Comparison of ENCODE assay signal across 8 mouse cellular contexts in the genomic region with DNA sequence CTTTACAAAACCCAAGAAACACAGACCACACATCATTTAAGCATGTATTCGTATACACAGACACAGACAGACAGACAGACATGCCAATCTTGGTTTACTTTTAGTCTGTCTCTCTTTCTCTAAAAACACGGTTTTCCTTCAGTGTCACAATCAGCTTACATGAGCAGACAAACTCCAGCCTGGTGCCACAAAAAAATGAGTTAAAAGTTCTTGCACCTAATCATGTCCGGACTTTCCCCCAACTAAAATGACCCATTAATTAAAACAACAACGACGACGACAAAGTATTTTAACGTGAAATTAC. TPM values are rescaled to one million over a fixed set of nuclear protein-coding genes. Genes with fewer than 3 reads are reported as not detected.
DNase-seq lines count a peak whose midpoint lies in the region; ATAC-seq and TF ChIP-seq lines count a peak whose summit lies in the region.

No protein-coding gene starts in this region.

- peak overlapping the region; percentile 83 for H3K4me3 ChIP-seq in heart, embryonic 15.5 days
- H3K4me3 ChIP-seq in MEL (ENCODE audit: control insufficient read depth in 1 of 2, insufficient read depth in 1 of 2, low read depth in 2 of 2, low read length in 2 of 2), result peak overlapping the region; percentile 79 to 98
- H3K4me3 ChIP-seq in forebrain, postnatal 0 days (ENCODE audit: low read depth, low read length), result peak overlapping the region; percentile 84
- peak overlapping the region; percentile 90 for H3K4me3 ChIP-seq in midbrain, embryonic 10.5 days

- peak overlapping the region; percentile 74 for H3K4me2 ChIP-seq in heart, embryonic 15.5 days
- peak overlapping the region; percentile 52 for H3K4me2 ChIP-seq in forebrain, postnatal 0 days (ENCODE audit: low read depth)

- H3K4me1 ChIP-seq in heart, embryonic 15.5 days (replicated peaks), result peaks cover 30% of the 10 kb centered on the region
- peaks cover 0 to 4% of the 10 kb centered on the region in 2 experiments; a peak in 1 of 4 replicates for H3K4me1 ChIP-seq in MEL (ENCODE audit: control insufficient read depth in 1 of 2, insufficient read depth in 2 of 2, low read length in 2 of 2)
- 0 out of 2 replicates have a peak, but pooled peaks cover 4% of the 10 kb centered on the region for H3K4me1 ChIP-seq in forebrain, postnatal 0 days (ENCODE audit: insufficient read depth)
- peaks cover 36% of the 10 kb centered on the region for H3K4me1 ChIP-seq in midbrain, embryonic 10.5 days

- TF ChIP-seq RAD21 in MEL (IDR thresholded peaks at IDR 0.05; ENCODE audit: low read depth, low read length), result no peak

- no peak for TF ChIP-seq CTCF in MEL (IDR thresholded peaks at IDR 0.05 in 2 of 3, conservative IDR thresholded peaks at IDR 0.05 in 1 of 3; ENCODE audit: control insufficient read depth in 1 of 3, insufficient read depth in 1 of 3, low read depth in 2 of 3, low read length in 3 of 3, poor library complexity in 1 of 3, severe bottlenecking in 1 of 3)
- TF ChIP-seq CTCF in forebrain, postnatal 0 days (IDR thresholded peaks at IDR 0.05; ENCODE audit: low read depth), result no peak

- no peaks in the 10 kb centered on the region for H3K36me3 ChIP-seq in heart, embryonic 15.5 days
- peaks cover 0 to 3% of the 10 kb centered on the region in 2 experiments; a peak in 3 of 4 replicates for H3K36me3 ChIP-seq in MEL (ENCODE audit: control insufficient read depth in 1 of 2, insufficient read depth in 2 of 2, low read length in 2 of 2)
- no peaks in the 10 kb centered on the region for H3K36me3 ChIP-seq in forebrain, postnatal 0 days (ENCODE audit: insufficient read depth)
- peaks cover 12% of the 10 kb centered on the region for H3K36me3 ChIP-seq in midbrain, embryonic 10.5 days

- H3K9ac ChIP-seq in heart, embryonic 15.5 days, result peak overlapping the region; percentile 84
- peak overlapping the region; percentile 97 for H3K9ac ChIP-seq in MEL (ENCODE audit: control insufficient read depth, low read depth, low read length, poor library complexity, severe bottlenecking)
- H3K9ac ChIP-seq in forebrain, postnatal 0 days, result peak overlapping the region; percentile 90

- no peak for DNase-seq in heart, adult 8-10 months (ENCODE audit: low spot score)
- peak; percentile 58 for DNase-seq in MEL (ENCODE audit: low read depth, low spot score)
- DNase-seq in forebrain, postnatal 0 days, result no peak
- DNase-seq in midbrain, embryonic 10.5 days (ENCODE audit: low spot score), result no peak
- DNase-seq in adrenal gland, adult (ENCODE audit: inconsistent age in 2 of 2, low spot score in 1 of 2), result no peak
- DNase-seq in thymus, postnatal 0 days (ENCODE audit: low spot score), result no peak
- no peak for DNase-seq in layer of hippocampus, adult 9-11 months

- TF ChIP-seq EP300 in MEL (IDR thresholded peaks at IDR 0.05; ENCODE audit: low read depth in 1 of 2, low read length in 2 of 2), result no peak

- ATAC-seq in heart, embryonic 15.5 days (replicated peaks; ENCODE audit: insufficient number of reproducible peaks, insufficient read depth, low FRiP score, low read depth), result no peak
- ATAC-seq in forebrain, postnatal 0 days, result no peak

- H3K27me3 ChIP-seq in heart, embryonic 15.5 days, result no peaks in the 10 kb centered on the region
- no peaks in the 10 kb centered on the region; a peak in 1 of 4 replicates for H3K27me3 ChIP-seq in MEL (ENCODE audit: control insufficient read depth in 1 of 2, insufficient read depth in 2 of 2, low read length in 2 of 2)
- H3K27me3 ChIP-seq in forebrain, postnatal 0 days (ENCODE audit: insufficient read depth, low read length), result no peaks in the 10 kb centered on the region
- peaks cover 6% of the 10 kb centered on the region; the same call in 1 of the 2 replicates for H3K27me3 ChIP-seq in midbrain, embryonic 10.5 days (ENCODE audit: low read depth, poor library complexity, severe bottlenecking)

- H3K9me3 ChIP-seq in heart, embryonic 15.5 days (replicated peaks), result no peaks in the 10 kb centered on the region
- no peaks in the 10 kb centered on the region for H3K9me3 ChIP-seq in MEL (replicated peaks; ENCODE audit: insufficient read depth, low read length)
- no peaks in the 10 kb centered on the region for H3K9me3 ChIP-seq in forebrain, postnatal 0 days (ENCODE audit: low read length)
- no peaks in the 10 kb centered on the region for H3K9me3 ChIP-seq in midbrain, embryonic 10.5 days (replicated peaks)

- no peak overlapping the region for H3K27ac ChIP-seq in heart, embryonic 15.5 days
- H3K27ac ChIP-seq in MEL (ENCODE audit: control insufficient read depth, low read depth, low read length), result peak overlapping the region; percentile 46
- H3K27ac ChIP-seq in forebrain, postnatal 0 days (ENCODE audit: low read depth, low read length), result no peak overlapping the region
- peak overlapping the region; percentile 99 for H3K27ac ChIP-seq in midbrain, embryonic 10.5 days (replicated peaks)

- 6% methylated on average over 7 of the region's 7 CpGs for WGBS in heart, embryonic 15.5 days
- 3% methylated on average over 7 of the region's 7 CpGs for WGBS in forebrain, postnatal 0 days
- 8% methylated on average over 7 of the region's 7 CpGs for WGBS in midbrain, embryonic 10.5 days

- H3K79me2 ChIP-seq in MEL (ENCODE audit: control insufficient read depth, insufficient read depth, low read length, poor library complexity), result peaks cover 49% of the 10 kb centered on the region

- TF ChIP-seq POLR2A in MEL (IDR thresholded peaks at IDR 0.05; ENCODE audit: control insufficient read depth in 1 of 2, insufficient read depth in 1 of 2, low read depth in 1 of 2, low read length in 2 of 2, poor library complexity in 1 of 2), result no peak

TF ChIP-seq in MEL, 35 proteins besides CTCF, POLR2A, EP300 and RAD21:
- TF ChIP-seq BHLHE40 (IDR thresholded peaks at IDR 0.05; ENCODE audit: borderline replicate concordance, low read depth, low read length) (no peak), ZC3H11A (IDR thresholded peaks at IDR 0.05; ENCODE audit: low read depth, low read length) (no peak), SMC3 (IDR thresholded peaks at IDR 0.05; ENCODE audit: low read depth, low read length) (0 out of 2 replicates have a peak, but pooled peaks have one; percentile 1), ZKSCAN1 (IDR thresholded peaks at IDR 0.05; ENCODE audit: low read depth, low read length) (no peak), MXI1 (IDR thresholded peaks at IDR 0.05; ENCODE audit: low read depth, low read length) (0 out of 2 replicates have a peak, but pooled peaks have one; percentile 29)

RNA-seq across cellular contexts. Expression of a gene that starts 2.1 kb away (rescaled TPM):
- polyA plus RNA-seq in heart, embryonic 15.5 days (2015; fragmentation: Nextera tagmentation; extraction: Ambion mirVana), result 19.1 and 26.1 TPM in 2 replicates
- 10 to 100 TPM; 20.7 to 25.8 (median 24.1) TPM for total RNA-seq in heart, adult 8-10 months (2022)
- 13.6 and 16.2 TPM in 2 replicates for total RNA-seq in MEL (2012; rRNA removed)
- 10 to 100 TPM; 21.1 to 42.6 TPM for polyA plus RNA-seq in MEL (2012; ENCODE audit: insufficient read depth in 1 of 2, insufficient read length in 2 of 2, low read depth in 1 of 2, low replicate concordance in 2 of 2, missing spikeins in 1 of 2)
- 31.0 and 40.9 TPM in 2 replicates for total RNA-seq in forebrain, postnatal 0 days (2014; rRNA removed)
- 30.0 and 34.8 TPM in 2 replicates for polyA plus RNA-seq in forebrain, postnatal 0 days (2015; fragmentation: Nextera tagmentation; extraction: Ambion mirVana)
- polyA plus RNA-seq in midbrain, embryonic 10.5 days (2016; fragmentation: Nextera tagmentation; extraction: Ambion mirVana), result 31.9 and 40.0 TPM in 2 replicates
- polyA plus RNA-seq in thymus, postnatal 0 days (2015; fragmentation: Nextera tagmentation; extraction: Ambion mirVana), result 62.4 and 78.6 TPM in 2 replicates

Comparison
In these comparisons a context has a peak if more than half of its experiments do, and no peak if none do; other contexts are left out.
1. H3K27ac ChIP-seq: peak in MEL (single experiment) and midbrain, embryonic 10.5 days (single experiment); none in heart, embryonic 15.5 days (single experiment) and forebrain, postnatal 0 days (single experiment).
2. Peak in every context shown above with its lines, with median percentiles within 50 percentile points of each other: H3K4me3 ChIP-seq and H3K9ac ChIP-seq.